Mouse (Mus musculus) myocyte (in vitro differentiated cells): Measurements from ENCODE around the gene Rtn4rl1.

Experiments used
- CEBPB ChIP-seq: IDR thresholded peaks from 2 replicates; pipeline ENCODE4 v1.6.1; 2011; ENCODE audit warnings: mild to moderate bottlenecking, moderate library complexity; ENCODE audit not compliant: poor library complexity, insufficient read depth, severe bottlenecking
- E2F4 ChIP-seq: IDR thresholded peaks from one replicate; pipeline ENCODE4 v1.6.1; 2011; ENCODE audit warnings: mild to moderate bottlenecking, control low read depth, moderate library complexity; ENCODE audit not compliant: insufficient read depth
- MAX ChIP-seq: IDR thresholded peaks from one replicate; pipeline ENCODE4 v1.6.1; 2011; ENCODE audit warnings: low read depth, mild to moderate bottlenecking, control low read depth
- MYOD1 ChIP-seq, 3 experiments: IDR thresholded peaks; one replicate each; pipeline ENCODE4 v1.6.1; 2011; ENCODE audit warnings: control low read depth in 2 of 3, low read depth in 2 of 3, mild to moderate bottlenecking in 2 of 3, moderate library complexity in 1 of 3; ENCODE audit not compliant: insufficient read length in 2 of 3, control insufficient read depth in 1 of 3
- MYOG ChIP-seq, 3 experiments: IDR thresholded peaks; one replicate each; pipeline ENCODE4 v1.6.1; 2011; ENCODE audit warnings: control low read depth in 2 of 3, low read depth in 2 of 3, mild to moderate bottlenecking in 2 of 3; ENCODE audit not compliant: insufficient read length in 2 of 3, control insufficient read depth in 1 of 3, insufficient read depth in 1 of 3
- POLR2A ChIP-seq: IDR thresholded peaks from one replicate; pipeline ENCODE4 v1.6.1; 2011; ENCODE audit warnings: low read depth, mild to moderate bottlenecking, control low read depth, moderate library complexity; ENCODE audit not compliant: insufficient read length
- POLR2AphosphoS2 ChIP-seq: IDR thresholded peaks from one replicate; pipeline ENCODE4 v1.6.1; 2011; ENCODE audit warnings: low read depth, control low read depth; ENCODE audit not compliant: insufficient read length
- REST ChIP-seq: IDR thresholded peaks from one replicate; pipeline ENCODE4 v1.6.1; 2011; ENCODE audit warnings: mild to moderate bottlenecking, control low read depth, moderate library complexity; ENCODE audit not compliant: insufficient read depth, insufficient read length
- SRF ChIP-seq: IDR thresholded peaks from one replicate; pipeline ENCODE4 v1.6.1; 2011; ENCODE audit warnings: low read depth; ENCODE audit not compliant: control insufficient read depth, insufficient read length
- TCF12 ChIP-seq: IDR thresholded peaks from one replicate; pipeline ENCODE4 v1.6.1; 2011; ENCODE audit warnings: mild to moderate bottlenecking, control low read depth; ENCODE audit not compliant: poor library complexity, insufficient read depth, severe bottlenecking
- USF1 ChIP-seq: IDR thresholded peaks from one replicate; pipeline ENCODE4 v1.6.1; 2011; ENCODE audit warnings: low read depth, mild to moderate bottlenecking, control low read depth, moderate library complexity

DNA sequence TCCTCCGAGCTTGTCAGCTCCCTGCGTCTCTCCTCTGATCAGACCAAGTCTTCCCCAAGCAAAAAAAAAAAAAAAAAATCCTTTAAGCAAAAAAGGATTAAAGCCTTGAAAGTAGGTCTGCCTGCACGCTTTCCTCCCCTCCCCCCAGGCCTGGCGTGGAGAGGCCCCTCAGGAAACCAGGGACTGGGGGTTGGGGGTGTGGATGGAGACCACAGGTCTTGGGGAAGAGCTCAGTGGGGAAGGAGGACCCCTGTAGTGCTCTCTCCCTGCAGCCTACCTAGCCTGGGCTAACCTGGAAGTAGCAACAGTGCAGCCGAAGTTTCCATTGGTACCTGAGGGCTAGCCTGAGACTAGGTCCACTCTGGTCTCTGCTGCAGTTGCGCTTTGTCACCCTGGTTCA is 17.2 kb downstream of the Rtn4rl1 start:
- no peak for TF ChIP-seq MAX
- no peak for TF ChIP-seq E2F4
- no peak for TF ChIP-seq POLR2A
- no peak for TF ChIP-seq TCF12
- TF ChIP-seq POLR2AphosphoS2 = no peak
- TF ChIP-seq REST = no peak
- no peak for TF ChIP-seq SRF
- TF ChIP-seq CEBPB = no peak
- no peak for TF ChIP-seq USF1
- TF ChIP-seq MYOG (IDR thresholded peaks at IDR 0.05; ENCODE audit: control insufficient read depth in 1 of 3, insufficient read depth in 1 of 3, insufficient read length in 2 of 3, low read depth in 2 of 3) = no peak
- TF ChIP-seq MYOD1 (IDR thresholded peaks at IDR 0.05; ENCODE audit: control insufficient read depth in 1 of 3, insufficient read length in 2 of 3, low read depth in 2 of 3) = no peak
